Mouse (Mus musculus): ENCODE data around the gene Plbd1. TPM values are rescaled to one million over a fixed set of nuclear protein-coding genes. Genes with fewer than 3 reads are reported as not detected.

Plbd1 gene
- total and polyA plus RNA-seq, 3 experiments, result 28.4 to 53.5 (median 48.8) TPM

DNA sequence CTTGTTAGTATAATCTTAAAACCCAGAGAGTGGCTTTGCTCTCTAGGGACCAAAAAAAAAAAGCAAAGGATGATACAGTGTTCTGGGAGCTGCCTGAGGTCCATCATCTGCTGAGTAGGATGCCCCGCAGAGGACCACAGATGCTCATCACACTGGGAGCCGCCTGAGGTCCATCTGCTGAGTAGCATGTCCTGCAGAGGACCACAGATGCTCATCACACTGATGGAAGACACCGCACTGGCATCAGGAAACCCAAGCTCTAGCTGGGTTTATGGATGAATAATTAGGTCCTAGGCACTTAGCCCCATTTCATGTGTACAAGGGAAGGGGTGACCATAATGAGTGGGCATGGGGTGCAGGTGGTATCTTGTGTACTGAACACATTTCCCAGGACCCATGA is 47.6 kb downstream of the Plbd1 start:
- intact Hi-C loops (cut with DNase I), result no loop called here
- no peak for DNase-seq
- TF ChIP-seq EP300 (IDR thresholded peaks at IDR 0.05; ENCODE audit: insufficient read depth, low read depth, low read length), result no peak
- TF ChIP-seq CTCF (IDR thresholded peaks at IDR 0.05), result no peak
- no peak for TF ChIP-seq POLR2A (IDR thresholded peaks at IDR 0.05; ENCODE audit: insufficient read depth, low read depth, low read length)
- no peak overlapping the region for H3K27ac ChIP-seq
- no peak overlapping the region for H3K4me3 ChIP-seq
- no peaks in the 10 kb centered on the region for H3K4me1 ChIP-seq (ENCODE audit: control insufficient read depth, insufficient read depth, low read length)
- no peaks in the 10 kb centered on the region for H3K27me3 ChIP-seq (ENCODE audit: control insufficient read depth, insufficient read depth, low read length)
- WGBS, result 89% methylated on average over 3 of the region's 3 CpGs
- no peaks in the 10 kb centered on the region for H3K36me3 ChIP-seq (ENCODE audit: control insufficient read depth, insufficient read depth, low read length)
- H3K79me2 ChIP-seq (replicated peaks; ENCODE audit: control insufficient read depth, insufficient read depth, low read length), result no peaks in the 10 kb centered on the region
- H3K9ac ChIP-seq (ENCODE audit: low read depth, low read length), result no peak overlapping the region

DNA sequence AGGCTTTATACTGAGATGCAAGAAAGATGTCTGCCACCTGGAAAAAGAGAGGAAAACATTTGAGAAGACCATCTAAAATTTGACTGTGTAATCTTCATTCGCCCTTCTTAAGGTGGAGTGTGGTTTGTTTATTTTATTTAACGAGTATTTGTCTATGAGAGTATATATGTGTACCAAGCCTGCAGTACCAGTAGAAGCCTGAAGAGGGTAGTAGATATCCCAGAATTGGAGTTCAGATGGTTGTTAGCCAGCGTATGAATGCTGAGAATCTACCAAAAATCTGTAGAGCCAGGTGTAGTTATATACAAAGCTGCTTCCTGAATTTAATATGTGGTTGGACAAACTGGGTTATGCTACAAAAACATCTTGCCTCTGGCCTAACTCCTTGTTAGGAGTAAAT is 49.4 kb downstream of the Plbd1 start:
- no peak overlapping the region for H3K4me3 ChIP-seq
- intact Hi-C loops (cut with DNase I), result no loop called here
- H3K4me1 ChIP-seq (ENCODE audit: control insufficient read depth, insufficient read depth, low read length), result no peaks in the 10 kb centered on the region
- TF ChIP-seq CTCF (IDR thresholded peaks at IDR 0.05) (peak; percentile 54), EP300 (IDR thresholded peaks at IDR 0.05; ENCODE audit: insufficient read depth, low read depth, low read length) (no peak)
- no peak for DNase-seq
- H3K79me2 ChIP-seq (replicated peaks; ENCODE audit: control insufficient read depth, insufficient read depth, low read length), result no peaks in the 10 kb centered on the region
- WGBS, result 98% methylated on average over 3 of the region's 3 CpGs
- H3K9ac ChIP-seq (ENCODE audit: low read depth, low read length), result no peak overlapping the region
- H3K27ac ChIP-seq, result no peak overlapping the region
- no peaks in the 10 kb centered on the region for H3K36me3 ChIP-seq (ENCODE audit: control insufficient read depth, insufficient read depth, low read length)
- no peaks in the 10 kb centered on the region for H3K27me3 ChIP-seq (ENCODE audit: control insufficient read depth, insufficient read depth, low read length)

DNA sequence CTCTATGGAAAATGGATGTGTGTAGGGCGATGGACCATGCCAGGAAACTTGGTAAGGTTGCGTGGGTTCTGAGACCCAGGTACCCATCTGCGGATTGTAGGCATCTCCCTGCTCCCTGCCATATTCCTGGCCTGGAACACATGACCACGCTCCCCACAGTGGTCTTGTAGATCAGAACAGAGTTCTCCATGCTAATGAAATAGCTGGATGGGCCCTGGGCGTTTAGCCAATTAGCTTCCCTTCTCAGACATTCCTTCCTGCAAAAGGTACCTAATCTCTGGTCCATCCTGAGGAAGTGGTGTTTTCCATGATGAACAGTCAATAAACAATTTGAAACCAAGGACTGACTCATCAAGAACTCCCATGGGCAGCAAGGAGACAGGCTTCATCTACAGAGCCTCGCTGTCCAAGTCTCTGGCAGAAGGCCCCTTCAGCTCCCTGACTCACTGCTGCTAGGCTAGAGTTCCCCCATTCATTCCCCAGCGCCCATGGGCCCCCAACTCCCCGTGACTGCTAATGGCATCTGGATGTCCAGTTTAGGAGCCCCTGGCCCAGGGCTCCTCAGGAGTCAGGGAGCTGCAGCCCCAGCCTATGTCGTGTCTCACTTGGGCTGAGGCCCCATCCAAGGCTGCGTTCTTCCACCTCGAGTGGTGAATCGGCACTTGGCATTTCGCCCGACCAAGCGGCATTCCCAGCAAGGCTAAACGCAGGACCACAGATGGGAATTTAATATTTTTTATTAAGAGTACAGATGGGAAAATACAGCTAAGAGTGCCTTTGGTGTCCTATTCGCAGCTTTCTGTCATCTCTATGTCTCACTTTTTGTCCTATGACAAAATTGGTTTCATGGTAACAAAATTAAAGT is 50.1 kb downstream of the Plbd1 start:
- intact Hi-C loops (cut with DNase I), result no loop called here
- WGBS, result 77% methylated on average over 17 of the region's 17 CpGs
- Histone ChIP-seq H3K79me2 (replicated peaks; ENCODE audit: control insufficient read depth, insufficient read depth, low read length) (no peaks in the 10 kb centered on the region), H3K27ac (no peak overlapping the region), H3K9ac (ENCODE audit: low read depth, low read length) (no peak overlapping the region), H3K4me3 (no peak overlapping the region), H3K36me3 (ENCODE audit: control insufficient read depth, insufficient read depth, low read length) (no peaks in the 10 kb centered on the region), H3K4me1 (ENCODE audit: control insufficient read depth, insufficient read depth, low read length) (no peaks in the 10 kb centered on the region), H3K27me3 (ENCODE audit: control insufficient read depth, insufficient read depth, low read length) (no peaks in the 10 kb centered on the region)
- DNase-seq, result no peak
- TF ChIP-seq POLR2A (IDR thresholded peaks at IDR 0.05; ENCODE audit: insufficient read depth, low read depth, low read length) (no peak), CTCF (IDR thresholded peaks at IDR 0.05) (no peak), EP300 (IDR thresholded peaks at IDR 0.05; ENCODE audit: insufficient read depth, low read depth, low read length) (no peak)

DNA sequence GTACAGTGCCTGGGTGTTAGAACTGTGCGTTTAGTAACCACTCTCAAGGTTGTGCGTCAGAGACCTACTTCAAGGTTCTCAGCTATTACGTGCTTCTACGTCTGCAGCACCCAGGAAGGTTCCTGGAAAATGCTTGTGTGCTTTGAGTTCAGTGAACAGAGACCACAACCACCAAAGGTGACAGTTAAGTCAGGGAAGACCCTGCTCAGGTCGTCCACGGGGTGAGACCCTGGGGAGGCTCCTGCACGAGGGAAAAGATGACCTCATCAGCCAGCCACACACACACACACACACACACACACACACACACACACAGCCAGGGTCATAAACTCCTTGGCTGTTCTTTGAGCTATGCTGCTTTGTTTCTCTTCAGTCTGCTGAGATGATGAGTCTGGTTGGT is 59.1 kb downstream of the Plbd1 start:
- H3K79me2 ChIP-seq (replicated peaks; ENCODE audit: control insufficient read depth, insufficient read depth, low read length), result no peaks in the 10 kb centered on the region
- H3K27ac ChIP-seq, result no peak overlapping the region
- no peak for TF ChIP-seq POLR2A (IDR thresholded peaks at IDR 0.05; ENCODE audit: insufficient read depth, low read depth, low read length)
- no peak for TF ChIP-seq EP300 (IDR thresholded peaks at IDR 0.05; ENCODE audit: insufficient read depth, low read depth, low read length)
- WGBS, result 75% methylated on average over 7 of the region's 7 CpGs
- H3K36me3 ChIP-seq (ENCODE audit: control insufficient read depth, insufficient read depth, low read length), result no peaks in the 10 kb centered on the region; the same call in 1 of the 2 replicates
- H3K9ac ChIP-seq (ENCODE audit: low read depth, low read length), result no peak overlapping the region
- H3K4me1 ChIP-seq (ENCODE audit: control insufficient read depth, insufficient read depth, low read length), result no peaks in the 10 kb centered on the region
- intact Hi-C loops (cut with DNase I), result no loop called here
- no peaks in the 10 kb centered on the region for H3K27me3 ChIP-seq (ENCODE audit: control insufficient read depth, insufficient read depth, low read length)
- no peak for DNase-seq
- H3K4me3 ChIP-seq, result no peak overlapping the region

DNA sequence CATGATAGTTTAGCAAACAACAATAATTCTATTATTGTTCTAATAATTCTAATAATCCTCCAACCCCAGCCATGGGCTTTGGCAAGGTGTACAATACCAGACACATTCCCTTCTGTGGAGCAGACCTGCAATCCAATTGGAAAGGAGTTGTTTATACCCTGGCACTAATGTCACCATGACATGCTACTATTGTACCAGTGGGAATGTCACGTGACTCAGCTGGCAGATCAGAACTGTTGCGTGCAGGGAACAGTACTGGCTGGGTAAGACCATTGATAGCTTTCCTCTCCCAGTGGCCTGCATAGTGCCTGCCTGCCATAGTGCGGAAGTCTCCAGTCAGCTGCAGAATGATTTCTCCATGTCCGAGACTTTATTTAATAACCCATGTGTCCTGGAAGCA is 67.2 kb downstream of the Plbd1 start:
- WGBS, result 84% methylated on average over 4 of the region's 4 CpGs
- intact Hi-C loops (cut with DNase I), result no loop called here
- TF ChIP-seq POLR2A (IDR thresholded peaks at IDR 0.05; ENCODE audit: insufficient read depth, low read depth, low read length), result no peak
- no peak for TF ChIP-seq CTCF (IDR thresholded peaks at IDR 0.05)
- no peak for TF ChIP-seq EP300 (IDR thresholded peaks at IDR 0.05; ENCODE audit: insufficient read depth, low read depth, low read length)

DNA sequence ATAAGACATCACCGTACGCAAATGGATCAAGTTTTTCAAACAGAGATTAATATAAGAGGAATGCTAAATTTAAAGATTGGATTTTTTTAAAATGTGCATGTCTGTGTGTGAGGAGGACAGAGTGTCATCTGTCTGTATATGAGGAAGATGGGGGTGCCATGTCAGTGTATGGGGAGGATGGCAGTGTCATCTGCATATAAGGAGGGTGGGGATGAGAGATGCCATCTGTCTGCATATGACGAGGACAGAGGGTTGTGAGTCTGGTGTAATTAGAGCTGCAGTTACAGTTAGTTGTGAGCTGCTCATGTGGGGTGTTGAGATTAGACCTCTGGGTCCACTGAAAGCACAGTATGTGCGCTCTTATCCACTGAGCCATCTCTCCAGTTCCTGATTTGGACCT is 71.0 kb downstream of the Plbd1 start:
- Histone ChIP-seq H3K27me3 (ENCODE audit: control insufficient read depth, insufficient read depth, low read length) (no peaks in the 10 kb centered on the region), H3K27ac (no peak overlapping the region), H3K4me3 (no peak overlapping the region), H3K36me3 (ENCODE audit: control insufficient read depth, insufficient read depth, low read length) (no peaks in the 10 kb centered on the region; the same call in 1 of the 2 replicates), H3K79me2 (replicated peaks; ENCODE audit: control insufficient read depth, insufficient read depth, low read length) (peaks cover 2% of the 10 kb centered on the region; the same call in 1 of the 2 replicates), H3K9ac (ENCODE audit: low read depth, low read length) (no peak overlapping the region), H3K4me1 (ENCODE audit: control insufficient read depth, insufficient read depth, low read length) (no peaks in the 10 kb centered on the region)
- no peak for DNase-seq
- WGBS, result 85% methylated on average over 4 of the region's 4 CpGs
- intact Hi-C loops (cut with DNase I), result no loop called here
- TF ChIP-seq EP300 (IDR thresholded peaks at IDR 0.05; ENCODE audit: insufficient read depth, low read depth, low read length) (no peak), CTCF (IDR thresholded peaks at IDR 0.05) (no peak), POLR2A (IDR thresholded peaks at IDR 0.05; ENCODE audit: insufficient read depth, low read depth, low read length) (no peak)

More for the DNA sequence above, 67.2 kb downstream of the Plbd1 start:
- Histone ChIP-seq H3K4me1 (ENCODE audit: control insufficient read depth, insufficient read depth, low read length) (no peaks in the 10 kb centered on the region), H3K9ac (ENCODE audit: low read depth, low read length) (no peak overlapping the region), H3K36me3 (ENCODE audit: control insufficient read depth, insufficient read depth, low read length) (no peaks in the 10 kb centered on the region; the same call in 1 of the 2 replicates), H3K4me3 (no peak overlapping the region), H3K27me3 (ENCODE audit: control insufficient read depth, insufficient read depth, low read length) (no peaks in the 10 kb centered on the region), H3K27ac (no peak overlapping the region), H3K79me2 (replicated peaks; ENCODE audit: control insufficient read depth, insufficient read depth, low read length) (no peaks in the 10 kb centered on the region)
- DNase-seq, result no peak
